Mouse (Mus musculus) thymus, postnatal 25 days (tissue): ENCODE results near the gene Klf2.

Source experiments
- DNase-seq: peaks from one replicate; pipeline ENCODE4 v3.0.0; 2022

The Klf2 gene

GRCm38 (mm10) chr8:72318801-72319322 is at the start of gene Klf2:
Gene Klf2, plus strand, starts transcription at chr8:72319033.
- peak; percentile 94 for DNase-seq

- DNase-seq = no peak
Observed at GRCm38 (mm10) chr8:72270606-72271005, 48.2 kb upstream of the Klf2 start.

GRCm38 (mm10) chr8:72271051-72271660 is 47.7 kb upstream of the Klf2 start:
- no peak for DNase-seq

GRCm38 (mm10) chr8:72271691-72272090 is 47.1 kb upstream of the Klf2 start:
- DNase-seq = no peak

- DNase-seq = peak; percentile 88
Observed at GRCm38 (mm10) chr8:72272361-72272760, 46.5 kb upstream of the Klf2 start.

GRCm38 (mm10) chr8:72273111-72273770 is 45.6 kb upstream of the Klf2 start:
- DNase-seq = no peak

- DNase-seq = peak; percentile 42
Observed at GRCm38 (mm10) chr8:72273807-72274206, 45.0 kb upstream of the Klf2 start.

- no peak for DNase-seq
Observed at GRCm38 (mm10) chr8:72277244-72277643, 41.6 kb upstream of the Klf2 start.

GRCm38 (mm10) chr8:72279151-72279550 is 39.7 kb upstream of the Klf2 start:
- DNase-seq = peak; percentile 92

GRCm38 (mm10) chr8:72281634-72282033 is 37.2 kb upstream of the Klf2 start:
- DNase-seq = no peak

GRCm38 (mm10) chr8:72285285-72285684 is 33.5 kb upstream of the Klf2 start:
- DNase-seq = no peak

- DNase-seq = no peak
Observed at GRCm38 (mm10) chr8:72289051-72289450, 29.8 kb upstream of the Klf2 start.

- no peak for DNase-seq
Observed at GRCm38 (mm10) chr8:72291104-72291503, 27.7 kb upstream of the Klf2 start.

- DNase-seq = no peak
Observed at GRCm38 (mm10) chr8:72293309-72293708, 25.5 kb upstream of the Klf2 start.

GRCm38 (mm10) chr8:72295125-72295524 is 23.7 kb upstream of the Klf2 start:
- DNase-seq = no peak

GRCm38 (mm10) chr8:72295679-72296078 is 23.2 kb upstream of the Klf2 start:
- DNase-seq = peak; percentile 62

- no peak for DNase-seq
Observed at GRCm38 (mm10) chr8:72296561-72296960, 22.3 kb upstream of the Klf2 start.

GRCm38 (mm10) chr8:72298928-72299327 is 19.9 kb upstream of the Klf2 start:
- DNase-seq = no peak

- DNase-seq = no peak
Observed at GRCm38 (mm10) chr8:72300654-72301400, 18.0 kb upstream of the Klf2 start.

GRCm38 (mm10) chr8:72301497-72301896 is 17.3 kb upstream of the Klf2 start:
- no peak for DNase-seq

- no peak for DNase-seq
Observed at GRCm38 (mm10) chr8:72302986-72303612, 15.7 kb upstream of the Klf2 start.

- DNase-seq = peak; percentile 40
Observed at GRCm38 (mm10) chr8:72303633-72304032, 15.2 kb upstream of the Klf2 start.

- no peak for DNase-seq
Observed at GRCm38 (mm10) chr8:72305210-72305905, 13.5 kb upstream of the Klf2 start, which contains the start of gene Gm10282. Gene Gm10282, minus strand, starts transcription at chr8:72305260.
